8 mouse cellular contexts compared by ENCODE assay signal in the genomic region with DNA sequence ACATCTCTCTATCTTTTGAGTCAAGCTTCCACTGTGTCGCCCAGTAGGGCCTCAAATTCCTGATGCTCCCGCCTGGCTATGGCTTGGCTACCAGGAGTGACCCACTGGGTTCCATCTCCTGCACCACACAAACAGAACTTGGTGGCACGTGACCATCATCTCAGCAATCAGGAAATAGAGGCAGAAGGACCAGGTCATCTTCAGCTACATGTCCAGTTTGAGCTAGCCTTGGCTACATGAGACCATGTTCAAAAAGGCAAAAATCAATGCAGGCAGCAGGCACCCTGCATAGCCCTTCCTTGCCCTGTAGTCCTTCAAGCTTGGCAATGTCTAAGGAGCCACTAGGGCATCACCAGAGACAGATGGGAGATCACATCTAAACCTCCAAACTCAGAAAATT. TPM values are rescaled to one million over a fixed set of nuclear protein-coding genes. Genes with fewer than 3 reads are reported as not detected.
DNase-seq lines count a peak whose midpoint lies in the region; ATAC-seq and TF ChIP-seq lines count a peak whose summit lies in the region.
"Had no signal": no experiment of that assay in that cellular context is flagged by ENCODE, and none has a peak within 500 bp of the region (broad histone marks: within the 10 kb centered on the region; RNA-seq: fewer than 3 reads in every experiment).

No protein-coding gene starts in this region.

- no peaks in the 10 kb centered on the region for H3K27me3 ChIP-seq in embryonic facial prominence, embryonic 14.5 days (replicated peaks; ENCODE audit: control insufficient read depth, insufficient read depth, low read length)
- no peaks in the 10 kb centered on the region for H3K27me3 ChIP-seq in hindbrain, embryonic 15.5 days

- H3K4me3 ChIP-seq in layer of hippocampus, adult 2 months: peak overlapping the region; percentile 60; the same call in 1 of the 2 replicates
- no peak overlapping the region for H3K4me3 ChIP-seq in embryonic facial prominence, embryonic 14.5 days (ENCODE audit: low read depth, low read length)
- no peak overlapping the region for H3K4me3 ChIP-seq in hindbrain, embryonic 15.5 days

- H3K4me2 ChIP-seq in embryonic facial prominence, embryonic 14.5 days (ENCODE audit: low read depth, low read length): peak overlapping the region; percentile 76
- H3K4me2 ChIP-seq in hindbrain, embryonic 15.5 days: no peak overlapping the region

- WGBS in embryonic facial prominence, embryonic 14.5 days: 87% methylated on average over 3 of the region's 3 CpGs
- WGBS in hindbrain, embryonic 15.5 days: 94% methylated on average over 3 of the region's 3 CpGs

- DNase-seq in layer of hippocampus, adult 2 months (ENCODE audit: low spot score in 2 of 2): no peak
- no peak for DNase-seq in layer of hippocampus, adult 8-10 months (ENCODE audit: low spot score in 2 of 2)
- DNase-seq in embryonic facial prominence, embryonic 14.5 days (ENCODE audit: low spot score): no peak
- DNase-seq in naive thymus-derived CD4-positive, alpha-beta T cell, adult 2 months (ENCODE audit: low read depth): peak; percentile 16
- DNase-seq in cerebellum, postnatal 4 days (ENCODE audit: low spot score in 2 of 2): no peak
- DNase-seq in cerebellum, postnatal 36 days: no peak

- TF ChIP-seq CTCF in layer of hippocampus, adult 2 months (conservative IDR thresholded peaks at IDR 0.05): no peak

- H3K9me3 ChIP-seq in embryonic facial prominence, embryonic 14.5 days (ENCODE audit: control insufficient read depth, low read length): no peaks in the 10 kb centered on the region
- H3K9me3 ChIP-seq in hindbrain, embryonic 15.5 days: no peaks in the 10 kb centered on the region

- no peak overlapping the region for H3K9ac ChIP-seq in embryonic facial prominence, embryonic 14.5 days (ENCODE audit: low read depth, low read length)
- no peak overlapping the region for H3K9ac ChIP-seq in hindbrain, embryonic 15.5 days

- no peak for ATAC-seq in embryonic facial prominence, embryonic 14.5 days (ENCODE audit: low read depth)
- ATAC-seq in hindbrain, embryonic 15.5 days (ENCODE audit: low FRiP score, low read depth): no peak
- ATAC-seq: inflammation-experienced regulatory T-cells, adult 6 months had no signal

- H3K36me3 ChIP-seq in embryonic facial prominence, embryonic 14.5 days (ENCODE audit: control insufficient read depth, insufficient read depth, low read length): no peaks in the 10 kb centered on the region
- no peaks in the 10 kb centered on the region for H3K36me3 ChIP-seq in hindbrain, embryonic 15.5 days

- H3K27ac ChIP-seq in layer of hippocampus, adult 2 months: peak overlapping the region; percentile 90
- peak overlapping the region; percentile 95 for H3K27ac ChIP-seq in embryonic facial prominence, embryonic 14.5 days (replicated peaks; ENCODE audit: low read depth, low read length)
- H3K27ac ChIP-seq in hindbrain, embryonic 15.5 days (replicated peaks): peak overlapping the region; percentile 77

- H3K4me1 ChIP-seq in embryonic facial prominence, embryonic 14.5 days (ENCODE audit: control insufficient read depth, insufficient read depth, low read length): peaks cover 21% of the 10 kb centered on the region
- peaks cover 10% of the 10 kb centered on the region for H3K4me1 ChIP-seq in hindbrain, embryonic 15.5 days (replicated peaks)

RNA-seq across cellular contexts. Expression of gene Ptbp1, which starts 14.1 kb away (rescaled TPM):
- total RNA-seq in layer of hippocampus, adult 2 months (2021): 10 to 100 TPM; 56.9 to 58.7 TPM
- 10 to 100 TPM; 67.7 to 76.4 (median 73.7) TPM for total RNA-seq in layer of hippocampus, adult 8-10 months (2022)
- polyA plus RNA-seq in embryonic facial prominence, embryonic 14.5 days (2014; fragmentation: Nextera tagmentation; extraction: Ambion mirVana): 198 and 254 TPM in 2 replicates
- polyA plus RNA-seq in hindbrain, embryonic 15.5 days (2015; fragmentation: Nextera tagmentation; extraction: Ambion mirVana): 74.8 and 77.1 TPM in 2 replicates

RNA-seq across cellular contexts. Expression of gene Misp, which starts 19.3 kb away (rescaled TPM):
- 1 to 10 TPM in 1 of 2 experiments, under 1 TPM in 1; 0.54 to 1.1 TPM for total RNA-seq in layer of hippocampus, adult 2 months (2021)
- total RNA-seq in layer of hippocampus, adult 8-10 months (2022): 1 to 10 TPM in 2 of 4 experiments, not detected in 2; 1.6 to 1.9 TPM
- polyA plus RNA-seq in embryonic facial prominence, embryonic 14.5 days (2014; fragmentation: Nextera tagmentation; extraction: Ambion mirVana): 2.3 and 3.9 TPM in 2 replicates
- 0.49 and 0.92 TPM in 2 replicates for polyA plus RNA-seq in hindbrain, embryonic 15.5 days (2015; fragmentation: Nextera tagmentation; extraction: Ambion mirVana)
- polyA plus RNA-seq: inflammation-experienced regulatory T-cells, adult 6 months had no signal

RNA-seq across cellular contexts. Expression of gene Prtn3, which starts 34.2 kb away (rescaled TPM):
- total RNA-seq in layer of hippocampus, adult 2 months (2021): 1 to 10 TPM; 1.5 to 2.6 TPM
- total RNA-seq in layer of hippocampus, adult 8-10 months (2022): 1 to 10 TPM; 1.2 to 2.3 (median 1.5) TPM
- polyA plus RNA-seq in embryonic facial prominence, embryonic 14.5 days (2014; fragmentation: Nextera tagmentation; extraction: Ambion mirVana): 4.1 and 6.7 TPM in 2 replicates
- polyA plus RNA-seq in hindbrain, embryonic 15.5 days (2015; fragmentation: Nextera tagmentation; extraction: Ambion mirVana): 11.0 and 11.3 TPM in 2 replicates
- polyA plus RNA-seq: inflammation-experienced regulatory T-cells, adult 6 months had no signal

RNA-seq across cellular contexts. Expression of gene Plppr3, which starts 34.3 kb away (rescaled TPM):
- 10 to 100 TPM; 33.7 to 37.1 TPM for total RNA-seq in layer of hippocampus, adult 2 months (2021)
- 10 to 100 TPM; 34.6 to 41.0 (median 38.0) TPM for total RNA-seq in layer of hippocampus, adult 8-10 months (2022)
- polyA plus RNA-seq in embryonic facial prominence, embryonic 14.5 days (2014; fragmentation: Nextera tagmentation; extraction: Ambion mirVana): 32.4 and 50.2 TPM in 2 replicates
- 383 and 417 TPM in 2 replicates for polyA plus RNA-seq in hindbrain, embryonic 15.5 days (2015; fragmentation: Nextera tagmentation; extraction: Ambion mirVana)

RNA-seq across cellular contexts. Expression of gene Elane, which starts 46.0 kb away (rescaled TPM):
- not detected for total RNA-seq in layer of hippocampus, adult 2 months (2021)
- total RNA-seq in layer of hippocampus, adult 8-10 months (2022): not detected
- polyA plus RNA-seq in embryonic facial prominence, embryonic 14.5 days (2014; fragmentation: Nextera tagmentation; extraction: Ambion mirVana): 0.64 and 2.0 TPM in 2 replicates
- polyA plus RNA-seq in hindbrain, embryonic 15.5 days (2015; fragmentation: Nextera tagmentation; extraction: Ambion mirVana): 0.16 TPM in 1 of 2 replicates, not detected in the other
- polyA plus RNA-seq: inflammation-experienced regulatory T-cells, adult 6 months had no signal
